Mouse (Mus musculus): ENCODE data around the gene Camsap3. TPM values are rescaled to one million over a fixed set of nuclear protein-coding genes. Genes with fewer than 3 reads are reported as not detected.

Camsap3 gene
- polyA plus RNA-seq (2015; fragmentation: Nextera tagmentation; extraction: Ambion mirVana) = 16.7 and 17.2 TPM in 2 replicates

GRCm38 (mm10) chr8:3586993-3587390, at the start of gene Camsap3:
Camsap3 (plus strand) TSS chr8:3587293.
- peak within 1 kb of the TSS; percentile 56 for H3K9ac ChIP-seq
- 0 out of 2 replicates have a peak, but pooled peaks have one; percentile 0 for ATAC-seq (ENCODE audit: insufficient read depth, low FRiP score, low read depth)
- H3K4me1 ChIP-seq = no peaks in the 10 kb centered on the region
- 9% methylated on average over 7 of the region's 7 CpGs for WGBS
- H3K4me2 ChIP-seq = peak within 1 kb of the TSS; percentile 90
- peak within 1 kb of the TSS; percentile 88 for H3K27ac ChIP-seq
- H3K9me3 ChIP-seq = no peaks in the 10 kb centered on the region
- peak within 1 kb of the TSS; percentile 67 for H3K4me3 ChIP-seq (replicated peaks)
- no peaks in the 10 kb centered on the region for H3K27me3 ChIP-seq (replicated peaks)
- H3K36me3 ChIP-seq = no peaks in the 10 kb centered on the region

- Histone ChIP-seq H3K9ac (no peak overlapping the region), H3K27me3 (replicated peaks) (no peaks in the 10 kb centered on the region), H3K4me3 (replicated peaks) (no peak overlapping the region), H3K27ac (no peak overlapping the region), H3K4me2 (no peak overlapping the region), H3K4me1 (no peaks in the 10 kb centered on the region), H3K9me3 (no peaks in the 10 kb centered on the region), H3K36me3 (peaks cover 34% of the 10 kb centered on the region)
- WGBS = 93% methylated on average over 26 of the region's 26 CpGs
- ATAC-seq (ENCODE audit: insufficient read depth, low FRiP score, low read depth) = no peak
These were observed 49.4 kb upstream of the Camsap3 start for GRCm38 (mm10) chr8:3537666-3538065.

DNA sequence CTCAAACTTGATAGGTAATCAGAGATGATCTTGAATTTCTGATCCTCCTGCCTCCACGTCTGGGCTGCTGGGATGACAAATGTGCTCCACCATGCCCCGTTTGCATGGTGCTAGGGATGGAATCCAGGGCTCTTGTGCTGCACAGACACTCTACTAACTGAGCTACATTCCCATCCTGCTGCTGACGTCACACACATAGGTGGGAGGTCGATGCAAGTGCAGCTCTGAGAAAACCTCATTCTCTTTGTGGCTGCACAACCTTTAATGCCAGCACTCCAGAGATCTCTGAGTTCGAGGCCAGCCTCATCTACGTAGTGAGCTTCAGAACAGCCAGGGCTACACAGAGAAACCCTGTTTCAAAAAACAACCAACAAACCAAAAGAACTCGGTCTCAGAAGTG, 47.9 kb upstream of the Camsap3 start:
- peaks cover 40% of the 10 kb centered on the region for H3K36me3 ChIP-seq
- H3K9ac ChIP-seq = no peak overlapping the region
- no peaks in the 10 kb centered on the region for H3K27me3 ChIP-seq (replicated peaks)

GRCm38 (mm10) chr8:3540076-3540475, 47.0 kb upstream of the Camsap3 start:
- Histone ChIP-seq H3K27me3 (replicated peaks) (no peaks in the 10 kb centered on the region), H3K9ac (no peak overlapping the region), H3K36me3 (peaks cover 41% of the 10 kb centered on the region), H3K9me3 (no peaks in the 10 kb centered on the region), H3K27ac (no peak overlapping the region), H3K4me2 (no peak overlapping the region), H3K4me3 (replicated peaks) (no peak overlapping the region), H3K4me1 (no peaks in the 10 kb centered on the region)
- ATAC-seq (ENCODE audit: insufficient read depth, low FRiP score, low read depth) = no peak
- WGBS = 84% methylated on average over 4 of the region's 4 CpGs

More for the DNA sequence above, 47.9 kb upstream of the Camsap3 start:
- Histone ChIP-seq H3K4me3 (replicated peaks) (no peak overlapping the region), H3K4me2 (no peak overlapping the region), H3K27ac (no peak overlapping the region), H3K4me1 (no peaks in the 10 kb centered on the region), H3K9me3 (no peaks in the 10 kb centered on the region)
- no peak for ATAC-seq (ENCODE audit: insufficient read depth, low FRiP score, low read depth)
- WGBS = 84% methylated on average over 7 of the region's 7 CpGs

GRCm38 (mm10) chr8:3546511-3546910, 40.6 kb upstream of the Camsap3 start:
- no peak for ATAC-seq (ENCODE audit: insufficient read depth, low FRiP score, low read depth)
- Histone ChIP-seq H3K4me2 (no peak overlapping the region), H3K4me3 (replicated peaks) (no peak overlapping the region), H3K9ac (no peak overlapping the region), H3K36me3 (peaks cover 8% of the 10 kb centered on the region; the same call in 1 of the 2 replicates), H3K4me1 (no peaks in the 10 kb centered on the region), H3K27ac (no peak overlapping the region), H3K27me3 (replicated peaks) (no peaks in the 10 kb centered on the region), H3K9me3 (no peaks in the 10 kb centered on the region)
- WGBS = 91% methylated on average over 2 of the region's 2 CpGs

- Histone ChIP-seq H3K4me1 (no peaks in the 10 kb centered on the region), H3K4me2 (no peak overlapping the region), H3K9me3 (no peaks in the 10 kb centered on the region), H3K27ac (no peak overlapping the region), H3K4me3 (replicated peaks) (no peak overlapping the region), H3K9ac (no peak overlapping the region), H3K27me3 (replicated peaks) (no peaks in the 10 kb centered on the region), H3K36me3 (no peaks in the 10 kb centered on the region)
- ATAC-seq (ENCODE audit: insufficient read depth, low FRiP score, low read depth) = no peak
- 78% methylated on average over 1 of the region's 1 CpGs for WGBS
These were observed 34.9 kb upstream of the Camsap3 start for GRCm38 (mm10) chr8:3552240-3552639.

DNA sequence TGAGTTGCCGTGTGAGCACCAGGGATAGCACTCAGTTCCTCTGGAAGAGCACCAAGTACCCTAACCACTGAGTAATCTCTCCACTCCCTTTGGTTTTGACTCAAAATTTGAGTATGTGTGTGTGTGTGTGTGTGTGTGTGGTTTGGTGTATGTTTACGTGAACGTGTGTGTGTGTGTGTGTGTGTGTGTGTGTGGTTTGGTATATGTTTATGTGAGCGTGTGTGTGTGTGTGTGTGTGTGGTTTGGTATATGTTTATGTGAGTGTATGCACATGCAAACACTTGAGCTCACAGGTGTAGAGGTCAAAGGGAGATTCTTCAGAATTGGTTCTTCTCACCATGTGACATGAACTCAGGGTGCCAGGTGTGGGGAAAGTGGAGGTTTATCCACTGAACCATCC, 31.0 kb upstream of the Camsap3 start:
- ATAC-seq (ENCODE audit: insufficient read depth, low FRiP score, low read depth) = peak; percentile 90
- H3K36me3 ChIP-seq = no peaks in the 10 kb centered on the region
- no peaks in the 10 kb centered on the region for H3K9me3 ChIP-seq
- 57% methylated on average over 4 of the region's 4 CpGs for WGBS
- H3K9ac ChIP-seq = no peak overlapping the region
- no peak overlapping the region for H3K27ac ChIP-seq
- H3K4me3 ChIP-seq (replicated peaks) = no peak overlapping the region
- no peaks in the 10 kb centered on the region for H3K27me3 ChIP-seq (replicated peaks)
- no peaks in the 10 kb centered on the region for H3K4me1 ChIP-seq
- H3K4me2 ChIP-seq = no peak overlapping the region

GRCm38 (mm10) chr8:3567641-3568371, 19.3 kb upstream of the Camsap3 start, which contains the start of gene C330021F23Rik:
C330021F23Rik (plus strand) TSS chr8:3567990.
- Histone ChIP-seq H3K27me3 (replicated peaks) (no peaks in the 10 kb centered on the region), H3K36me3 (no peaks in the 10 kb centered on the region), H3K9ac (no peak within 1 kb of the TSS), H3K9me3 (no peaks in the 10 kb centered on the region), H3K4me1 (0 out of 2 replicates have a peak, but pooled peaks cover 3% of the 10 kb centered on the region), H3K4me2 (peak within 1 kb of the TSS; percentile 34), H3K27ac (0 out of 2 replicates have a peak within 1 kb of the TSS, but pooled peaks have one; percentile 44), H3K4me3 (replicated peaks) (peak within 1 kb of the TSS; percentile 19; the same call in 1 of the 2 replicates)
- 6% methylated on average over 12 of the region's 12 CpGs for WGBS
- ATAC-seq (ENCODE audit: insufficient read depth, low FRiP score, low read depth) = peak; percentile 51; the same call in 1 of the 2 replicates

DNA sequence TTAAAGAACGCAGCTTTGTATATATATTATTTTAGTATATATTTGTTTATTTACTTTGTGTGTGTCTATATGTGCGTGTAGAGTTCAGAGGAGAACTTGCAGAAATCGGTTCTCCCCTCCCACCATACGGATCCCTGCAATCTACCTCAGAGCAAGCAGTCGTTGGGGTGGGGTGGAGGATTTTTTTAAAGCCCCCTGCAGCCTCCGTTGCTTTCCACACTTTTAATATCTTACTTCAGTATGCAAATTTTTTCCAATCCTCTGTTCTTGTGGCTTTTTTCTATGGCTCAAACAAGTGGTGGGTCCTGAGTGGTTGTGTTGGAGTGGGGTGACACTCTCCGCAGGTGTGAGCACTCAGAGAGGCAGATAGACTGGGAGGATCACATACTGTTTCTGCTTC, 18.7 kb upstream of the Camsap3 start:
- no peaks in the 10 kb centered on the region for H3K27me3 ChIP-seq (replicated peaks)
- H3K9me3 ChIP-seq = no peaks in the 10 kb centered on the region
- ATAC-seq (ENCODE audit: insufficient read depth, low FRiP score, low read depth) = peak; percentile 37; the same call in 1 of the 2 replicates
- H3K27ac ChIP-seq = no peak overlapping the region
- H3K4me2 ChIP-seq = peak overlapping the region; percentile 34
- 11% methylated on average over 7 of the region's 7 CpGs for WGBS
- no peak overlapping the region for H3K9ac ChIP-seq
- H3K4me1 ChIP-seq = 0 out of 2 replicates have a peak, but pooled peaks cover 3% of the 10 kb centered on the region
- no peaks in the 10 kb centered on the region for H3K36me3 ChIP-seq
- H3K4me3 ChIP-seq (replicated peaks) = peak overlapping the region; percentile 19; the same call in 1 of the 2 replicates

GRCm38 (mm10) chr8:3569784-3570183, 17.3 kb upstream of the Camsap3 start:
- Histone ChIP-seq H3K4me3 (replicated peaks) (no peak overlapping the region), H3K27ac (no peak overlapping the region), H3K27me3 (replicated peaks) (no peaks in the 10 kb centered on the region), H3K36me3 (no peaks in the 10 kb centered on the region), H3K4me1 (0 out of 2 replicates have a peak, but pooled peaks cover 3% of the 10 kb centered on the region), H3K9me3 (no peaks in the 10 kb centered on the region), H3K9ac (no peak overlapping the region), H3K4me2 (no peak overlapping the region)
- 77% methylated on average over 5 of the region's 5 CpGs for WGBS
- ATAC-seq (ENCODE audit: insufficient read depth, low FRiP score, low read depth) = no peak

- no peaks in the 10 kb centered on the region for H3K36me3 ChIP-seq
- WGBS = 91% methylated on average over 3 of the region's 3 CpGs
- no peak for ATAC-seq (ENCODE audit: insufficient read depth, low FRiP score, low read depth)
- no peak overlapping the region for H3K9ac ChIP-seq
- no peak overlapping the region for H3K4me2 ChIP-seq
- no peaks in the 10 kb centered on the region for H3K27me3 ChIP-seq (replicated peaks)
- no peaks in the 10 kb centered on the region for H3K9me3 ChIP-seq
- H3K4me1 ChIP-seq = peaks cover 3% of the 10 kb centered on the region; the same call in 1 of the 2 replicates
- no peak overlapping the region for H3K4me3 ChIP-seq (replicated peaks)
- H3K27ac ChIP-seq = no peak overlapping the region
These were observed 12.5 kb upstream of the Camsap3 start for GRCm38 (mm10) chr8:3574546-3574945.

DNA sequence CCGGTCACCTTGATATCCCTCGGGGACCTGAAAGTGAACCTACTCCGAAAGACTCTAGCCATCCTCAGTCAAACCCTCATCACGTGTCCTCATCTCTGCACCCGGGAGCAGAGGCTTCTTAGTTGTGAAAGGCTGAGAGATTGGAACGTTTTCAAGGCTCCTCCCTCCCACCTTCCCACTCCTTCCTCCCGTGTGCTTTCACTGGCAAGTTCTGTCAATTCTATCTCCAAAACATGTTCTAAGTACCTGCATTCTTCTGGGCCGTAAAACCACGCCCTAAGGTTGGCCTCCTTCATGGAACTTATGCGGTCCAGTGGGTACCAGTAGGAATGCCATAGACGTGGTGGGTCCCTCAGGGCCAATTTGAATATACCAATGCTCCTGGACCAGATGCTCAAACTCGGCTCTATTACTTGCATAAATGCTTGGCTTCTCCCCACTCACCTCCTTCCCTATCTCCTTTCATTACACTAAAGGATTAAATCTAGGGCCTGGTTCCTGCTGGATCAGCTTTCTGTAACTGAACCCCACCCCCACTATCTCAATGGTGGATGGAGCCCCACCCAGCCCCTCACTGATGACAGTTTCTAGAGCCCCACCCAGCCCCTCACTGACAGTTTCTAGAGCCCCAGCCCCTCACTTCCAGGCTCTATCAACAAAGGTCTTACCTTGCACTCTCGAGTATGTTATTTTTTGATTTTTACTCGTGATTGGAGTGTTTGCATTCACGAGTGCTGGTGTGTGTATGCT, 10.7 kb upstream of the Camsap3 start:
- Histone ChIP-seq H3K4me2 (no peak overlapping the region), H3K4me3 (replicated peaks) (no peak overlapping the region), H3K36me3 (no peaks in the 10 kb centered on the region), H3K9ac (no peak overlapping the region), H3K4me1 (peaks cover 4% of the 10 kb centered on the region; the same call in 1 of the 2 replicates), H3K27ac (no peak overlapping the region), H3K9me3 (no peaks in the 10 kb centered on the region), H3K27me3 (replicated peaks) (no peaks in the 10 kb centered on the region)
- 66% methylated on average over 15 of the region's 15 CpGs for WGBS
- ATAC-seq (ENCODE audit: insufficient read depth, low FRiP score, low read depth) = no peak
